Mouse (Mus musculus): Measurements from ENCODE around the gene Gm13288. TPM values are rescaled to one million over a fixed set of nuclear protein-coding genes. Genes with fewer than 3 reads are reported as not detected.

The Gm13288 gene
- polyA plus RNA-seq, 1 experiment: not detected

DNA sequence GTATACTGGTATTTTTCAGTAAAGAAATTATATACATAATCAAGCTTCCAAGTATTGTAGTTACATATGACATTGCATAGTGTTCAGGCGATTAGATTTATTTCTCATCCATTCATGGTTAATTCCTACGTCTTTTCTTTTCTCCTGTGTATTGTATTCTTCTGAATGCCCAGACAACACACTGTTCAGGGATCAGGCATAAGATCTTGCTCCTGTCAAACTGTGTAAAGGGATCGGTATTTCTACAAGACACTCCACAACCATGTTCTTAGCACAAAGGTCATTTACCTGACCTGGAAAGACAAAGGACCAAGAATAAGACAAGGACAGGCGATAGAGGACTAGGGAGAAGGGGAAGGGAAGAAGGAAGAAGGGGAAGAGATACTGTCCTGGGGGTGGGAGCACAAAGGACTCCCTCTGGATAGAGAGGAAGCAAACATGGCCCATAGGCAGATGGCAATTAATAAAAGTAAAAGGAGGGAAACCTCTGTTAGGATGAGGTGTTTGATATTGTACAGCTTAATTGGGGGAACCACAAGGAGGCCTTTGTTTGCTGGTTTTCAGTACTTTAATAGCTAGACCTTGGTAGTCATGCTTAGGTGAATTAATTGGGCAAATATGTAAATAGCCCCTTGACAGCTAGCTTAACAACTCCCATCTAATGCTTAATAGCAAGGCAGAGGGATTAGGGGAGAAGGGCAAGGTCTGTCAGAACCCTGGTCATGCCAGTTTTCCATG lies 45.9 kb downstream of the Gm13288 start:
- Histone ChIP-seq H3K27me3 (ENCODE audit: control insufficient read depth) (no peaks in the 10 kb centered on the region), H3K9me3 (ENCODE audit: control insufficient read depth, low read length) (no peaks in the 10 kb centered on the region), H3K36me3 (ENCODE audit: control insufficient read depth) (no peaks in the 10 kb centered on the region), H3K4me3 (replicated peaks) (no peak overlapping the region), H3K4me1 (ENCODE audit: control insufficient read depth) (no peaks in the 10 kb centered on the region)
- no peak for TF ChIP-seq TAL1 (IDR thresholded peaks at IDR 0.05; ENCODE audit: low read length)
- TF ChIP-seq GATA1 (IDR thresholded peaks at IDR 0.05; ENCODE audit: low read length): no peak

Other genes with a start within 250 kb of the Gm13288 start
- not detected in 2 replicates for gene Ifna15, start 247.3 kb upstream of the Gm13288 start, polyA plus RNA-seq (2012)
- not detected in 2 replicates for gene Ifna14, start 233.7 kb upstream of the Gm13288 start, polyA plus RNA-seq (2012)
- gene Ifna9, start 213.1 kb upstream of the Gm13288 start, polyA plus RNA-seq (2012): not detected in 2 replicates
- gene Ifna12, start 202.2 kb upstream of the Gm13288 start, polyA plus RNA-seq (2012): not detected in 2 replicates
- 0.03 TPM in 1 of 2 replicates, not detected in the other for gene C87499, start 171.1 kb upstream of the Gm13288 start, polyA plus RNA-seq (2012)
- gene Ifna13, start 161.1 kb upstream of the Gm13288 start, polyA plus RNA-seq (2012): not detected in 2 replicates
- gene Ifna16, start 128.6 kb upstream of the Gm13288 start, polyA plus RNA-seq (2012): not detected in 2 replicates
- not detected in 2 replicates for gene Ifna2, start 121.6 kb upstream of the Gm13288 start, polyA plus RNA-seq (2012)
- not detected in 2 replicates for gene Ifnab, start 114.2 kb upstream of the Gm13288 start, polyA plus RNA-seq (2012)
- 0.03 and 0.05 TPM in 2 replicates for gene Gm26566, start 83.7 kb upstream of the Gm13288 start, polyA plus RNA-seq (2012)
- 0.08 and 0.10 TPM in 2 replicates for gene Klhl9, start 83.1 kb upstream of the Gm13288 start, polyA plus RNA-seq (2012)
- gene Gm13271, start 50.7 kb upstream of the Gm13288 start, polyA plus RNA-seq (2012): not detected in 2 replicates
- gene Gm13283, start 45.4 kb upstream of the Gm13288 start, polyA plus RNA-seq (2012): not detected in 2 replicates
- gene Gm13290, start 31.7 kb upstream of the Gm13288 start, polyA plus RNA-seq (2012): not detected in 2 replicates
- gene Gm13289, start 28.6 kb upstream of the Gm13288 start, polyA plus RNA-seq (2012): not detected in 2 replicates
- not detected in 2 replicates for gene Gm13272, start 25.7 kb upstream of the Gm13288 start, polyA plus RNA-seq (2012)
- not detected in 2 replicates for gene Ifnz, start 23.4 kb upstream of the Gm13288 start, polyA plus RNA-seq (2012)
- gene Gm13276, start 19.8 kb upstream of the Gm13288 start, polyA plus RNA-seq (2012): not detected in 2 replicates
- gene Gm13277, start 16.9 kb upstream of the Gm13288 start, polyA plus RNA-seq (2012): not detected in 2 replicates
- gene Gm13278, start 14.0 kb upstream of the Gm13288 start, polyA plus RNA-seq (2012): not detected in 2 replicates
- not detected in 2 replicates for gene Gm13275, start 11.0 kb upstream of the Gm13288 start, polyA plus RNA-seq (2012)
- gene Gm13279, start 8.1 kb upstream of the Gm13288 start, polyA plus RNA-seq (2012): not detected in 2 replicates
- not detected in 2 replicates for gene Gm13285, start 5.9 kb upstream of the Gm13288 start, polyA plus RNA-seq (2012)
- gene Gm13287, start 2.3 kb upstream of the Gm13288 start, polyA plus RNA-seq (2012): not detected in 2 replicates
- gene Ifna7, start 10.7 kb downstream of the Gm13288 start, polyA plus RNA-seq (2012): not detected in 2 replicates
- not detected in 2 replicates for gene Ifna11, start 14.4 kb downstream of the Gm13288 start, polyA plus RNA-seq (2012)
- gene Ifna6, start 21.9 kb downstream of the Gm13288 start, polyA plus RNA-seq (2012): not detected in 2 replicates
- gene Ifna5, start 30.0 kb downstream of the Gm13288 start, polyA plus RNA-seq (2012): not detected in 2 replicates
- gene Ifna4, start 36.3 kb downstream of the Gm13288 start, polyA plus RNA-seq (2012): not detected in 2 replicates
- gene Ifna1, start 44.6 kb downstream of the Gm13288 start, polyA plus RNA-seq (2012): not detected in 2 replicates
- not detected in 2 replicates for gene Ifne, start 74.7 kb downstream of the Gm13288 start, polyA plus RNA-seq (2012)

All from erythroblast, embryonic 14.5 days (primary cell).